Mouse (Mus musculus) neural tube, embryonic 13.5 days (tissue): ENCODE data around the gene Eri3. TPM values are rescaled to one million over a fixed set of nuclear protein-coding genes. Genes with fewer than 3 reads are reported as not detected.

Source experiments
- ATAC-seq: fragments of 200-750 bp; cut with Nextera tagmentation; 2 replicates; pipeline ENCODE4 v1.8.0; 2017; ENCODE audit warnings: low read depth, mild to moderate bottlenecking, moderate TSS enrichment, moderate library complexity
- H3K27ac ChIP-seq: fragments of 300-500 bp; sonication (generic); replicated peaks from 2 replicates; pipeline ENCODE4 v1.5.1; 2015; ENCODE audit warnings: moderate library complexity, mild to moderate bottlenecking, inconsistent platforms
- H3K27me3 ChIP-seq: fragments of 300-500 bp; sonication (generic); 2 replicates; pipeline ENCODE4 v1.6.1; 2015; ENCODE audit warnings: mild to moderate bottlenecking, inconsistent platforms
- H3K36me3 ChIP-seq: fragments of 300-500 bp; sonication (generic); 2 replicates; pipeline ENCODE4 v1.6.1; 2015; ENCODE audit warnings: mild to moderate bottlenecking, inconsistent platforms
- H3K4me1 ChIP-seq: fragments of 300-500 bp; sonication (generic); replicated peaks from 2 replicates; pipeline ENCODE4 v1.6.1; 2015; ENCODE audit warnings: inconsistent platforms
- H3K4me2 ChIP-seq: fragments of 300-500 bp; sonication (generic); 2 replicates; pipeline ENCODE4 v1.6.1; 2015; ENCODE audit warnings: inconsistent platforms, mild to moderate bottlenecking, moderate library complexity
- H3K4me3 ChIP-seq: fragments of 300-500 bp; sonication (generic); 2 replicates; pipeline ENCODE4 v1.5.1; 2015; ENCODE audit warnings: mild to moderate bottlenecking, inconsistent platforms
- H3K9ac ChIP-seq: fragments of 300-500 bp; sonication (generic); 2 replicates; pipeline ENCODE4 v1.6.1; 2015; ENCODE audit warnings: moderate library complexity, mild to moderate bottlenecking, inconsistent platforms
- H3K9me3 ChIP-seq: fragments of 300-500 bp; sonication (generic); 2 replicates; pipeline ENCODE4 v1.6.1; 2016; ENCODE audit warnings: inconsistent platforms
- WGBS: fragments of 180-500 bp; shearing (Covaris S2); methylation state at CpG from one replicate; pipeline ENCODE4 v1.1.7; 2015; 5-methylcytosine and 5-hydroxymethylcytosine counted together
- microRNA-seq: library from miRNA; unstranded; fragments of <30 nt; microRNA quantifications from one replicate; pipeline ENCODE4, GENCODE M21; 2016
- polyA plus RNA-seq: library from polyadenylated mRNA; unstranded; fragments of >200 nt; fragmentation: Nextera tagmentation; extraction: Ambion mirVana; gene quantifications from 2 replicates; pipeline ENCODE4 v1.2.1, GENCODE M21; 2015

Eri3 gene
- polyA plus RNA-seq, 1 experiment from 2014 or later = 179 TPM

DNA sequence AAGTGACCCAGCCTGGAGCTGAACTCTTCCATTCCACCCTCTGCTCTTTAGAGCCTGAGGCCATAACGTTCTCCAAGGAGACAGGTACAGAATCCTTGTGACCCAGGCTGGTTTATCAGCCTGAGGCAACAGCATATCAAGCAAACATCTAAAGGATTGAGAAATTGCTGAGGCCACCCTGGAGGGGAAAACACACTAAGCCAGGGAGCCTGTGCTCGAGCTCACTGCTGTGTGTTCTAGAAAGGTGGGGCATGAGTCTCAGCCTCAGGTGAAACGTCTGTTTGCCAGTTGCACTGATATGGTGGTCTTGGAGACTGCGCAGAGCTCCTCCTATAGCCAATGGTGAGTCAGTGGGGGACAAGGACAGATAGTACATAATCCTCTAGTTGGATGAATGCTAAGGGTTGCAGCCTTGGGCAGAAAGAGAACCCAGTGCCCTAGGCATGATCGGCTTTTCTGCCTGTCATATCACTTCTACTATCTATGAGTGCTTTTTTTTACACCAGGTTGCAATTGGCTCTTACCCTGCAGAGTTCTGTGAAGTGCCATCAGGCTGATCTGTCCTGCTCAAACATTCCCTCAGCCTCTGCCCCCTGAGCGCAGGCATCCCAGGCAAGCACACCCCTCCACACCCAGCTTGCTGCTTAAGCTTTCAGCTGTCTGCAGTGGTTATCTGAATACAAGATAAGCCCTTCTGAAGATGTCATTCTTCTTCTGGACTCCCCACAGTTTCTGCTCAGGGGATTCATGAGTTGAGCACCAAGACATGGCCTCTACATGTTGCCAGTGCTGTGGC lies 163.3 kb downstream of the Eri3 start:
- Histone ChIP-seq H3K4me1 (no peaks in the 10 kb centered on the region), H3K4me2 (no peak overlapping the region), H3K9ac (no peak overlapping the region), H3K27me3 (no peaks in the 10 kb centered on the region), H3K36me3 (no peaks in the 10 kb centered on the region), H3K27ac (no peak overlapping the region), H3K9me3 (no peaks in the 10 kb centered on the region), H3K4me3 (no peak overlapping the region)
- 80% methylated on average over 6 of the region's 6 CpGs for WGBS
- no peak for ATAC-seq

Small RNA genes within 50 kb of the gene (microRNA-seq; reads per million reads assigned to microRNA genes)
- not detected for gene Gm25559

Other genes with a start within 250 kb of the Eri3 start
- gene Rnf220, start 53.3 kb upstream of the Eri3 start, polyA plus RNA-seq = 97.1 and 104 TPM in 2 replicates
- gene Dmap1, start 131.9 kb downstream of the Eri3 start, polyA plus RNA-seq = 67.3 and 70.8 TPM in 2 replicates
- not detected in 2 replicates for gene Gm12845, start 174.0 kb downstream of the Eri3 start, polyA plus RNA-seq
- not detected in 2 replicates for gene Klf17, start 215.3 kb downstream of the Eri3 start, polyA plus RNA-seq